Mouse (Mus musculus) liver, adult (tissue): ENCODE data around the gene Olfr223.

Source experiments
- GATA4 ChIP-seq: IDR thresholded peaks from 2 replicates; pipeline ENCODE4 v1.6.1; 2014; ENCODE audit warnings: mild to moderate bottlenecking, low read length; ENCODE audit not compliant: insufficient replicate concordance

The Olfr223 gene

DNA sequence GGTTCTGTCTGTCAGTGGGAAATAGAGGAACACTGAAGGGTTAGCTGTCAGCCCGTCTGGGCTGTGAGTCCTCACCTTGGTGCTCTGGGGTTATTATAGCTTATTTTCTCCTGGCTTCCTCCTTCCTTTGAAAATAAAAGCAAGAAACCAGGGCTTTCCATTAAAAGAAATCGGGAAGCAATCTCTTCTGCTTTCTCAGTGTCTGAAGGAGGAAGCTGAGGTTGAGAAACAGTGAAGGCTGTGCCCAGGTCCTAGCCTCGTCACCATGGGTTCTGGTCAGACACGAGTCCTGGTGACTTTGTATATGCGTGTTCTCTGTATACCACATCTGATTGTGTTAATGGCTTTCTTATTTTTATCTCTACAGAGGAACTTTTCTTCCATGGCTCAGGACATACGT lies 50.6 kb downstream of the Olfr223 start:
- no peak for TF ChIP-seq GATA4

DNA sequence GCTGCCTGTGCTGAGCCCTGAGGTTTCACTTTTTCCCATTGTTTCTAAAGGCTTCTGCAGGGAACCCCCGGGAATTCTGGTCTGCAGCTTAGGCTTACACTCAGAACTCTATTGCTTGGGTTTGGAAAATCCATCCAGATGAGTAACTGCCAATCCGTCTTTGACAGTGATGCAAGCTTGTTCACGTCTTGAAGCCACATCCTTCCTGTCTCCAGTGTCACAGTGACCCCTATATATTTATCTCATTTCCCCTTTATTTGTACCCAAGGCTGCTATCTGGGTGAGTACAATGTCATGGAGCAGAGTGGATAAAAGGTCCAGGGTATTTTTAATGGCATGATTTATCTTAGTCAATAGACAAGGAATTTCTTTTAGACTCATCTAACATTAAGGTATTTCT lies 51.8 kb downstream of the Olfr223 start, which contains the start of gene Nlrp3:
TSS of gene Nlrp3 (plus strand) at position 245 of the 400 bp plus-strand sequence.
- TF ChIP-seq GATA4 = no peak

DNA sequence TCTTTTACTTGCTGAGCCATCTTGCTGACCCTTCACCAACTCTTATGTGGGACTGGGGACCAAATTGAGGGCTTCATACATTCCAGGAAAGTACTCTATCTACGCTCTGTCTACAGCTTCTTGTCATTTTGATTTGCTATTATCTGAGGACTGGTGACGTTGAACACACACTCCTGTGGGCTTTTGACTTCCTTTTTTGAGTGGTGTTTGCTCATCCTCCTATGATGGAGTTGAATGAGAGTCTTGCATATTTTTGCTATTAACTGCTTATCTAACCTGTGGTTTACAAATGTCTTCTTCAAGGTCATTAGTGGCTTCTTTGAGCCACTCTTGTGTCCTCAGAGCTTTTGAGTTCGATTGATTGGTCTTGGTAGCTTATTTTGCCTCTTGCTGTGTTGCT lies 53.0 kb downstream of the Olfr223 start:
- TF ChIP-seq GATA4 = no peak
